Mouse (Mus musculus): ENCODE measurements around the gene St6gal1. TPM values are rescaled to one million over a fixed set of nuclear protein-coding genes. Genes with fewer than 3 reads are reported as not detected.

Gene St6gal1
- total RNA-seq, 2 experiments from 2014 or later, result 3.2 to 7.5 TPM

- ATAC-seq (replicated peaks; ENCODE audit: low FRiP score, poor library complexity, severe bottlenecking), result no peak
Measured at GRCm38 (mm10) chr16:23323915-23324314, 99.4 kb downstream of the St6gal1 start.

GRCm38 (mm10) chr16:23324867-23325650, 100.5 kb downstream of the St6gal1 start:
- ATAC-seq (replicated peaks; ENCODE audit: low FRiP score, poor library complexity, severe bottlenecking), result no peak

GRCm38 (mm10) chr16:23326664-23327063, 102.1 kb downstream of the St6gal1 start:
- ATAC-seq (replicated peaks; ENCODE audit: low FRiP score, poor library complexity, severe bottlenecking), result no peak

- ATAC-seq (replicated peaks; ENCODE audit: low FRiP score, poor library complexity, severe bottlenecking), result no peak
Measured at GRCm38 (mm10) chr16:23327266-23327665, 102.7 kb downstream of the St6gal1 start.

GRCm38 (mm10) chr16:23328201-23328600, 103.7 kb downstream of the St6gal1 start:
- no peak for ATAC-seq (replicated peaks; ENCODE audit: low FRiP score, poor library complexity, severe bottlenecking)

GRCm38 (mm10) chr16:23332136-23332535, 107.6 kb downstream of the St6gal1 start:
- ATAC-seq (replicated peaks; ENCODE audit: low FRiP score, poor library complexity, severe bottlenecking), result no peak

- no peak for ATAC-seq (replicated peaks; ENCODE audit: low FRiP score, poor library complexity, severe bottlenecking)
Measured at GRCm38 (mm10) chr16:23332686-23333085, 108.1 kb downstream of the St6gal1 start.

- ATAC-seq (replicated peaks; ENCODE audit: low FRiP score, poor library complexity, severe bottlenecking), result no peak
Measured at GRCm38 (mm10) chr16:23333875-23334551, 109.5 kb downstream of the St6gal1 start.

GRCm38 (mm10) chr16:23337317-23337716, 112.8 kb downstream of the St6gal1 start:
- no peak for ATAC-seq (replicated peaks; ENCODE audit: low FRiP score, poor library complexity, severe bottlenecking)

- ATAC-seq (replicated peaks; ENCODE audit: low FRiP score, poor library complexity, severe bottlenecking), result no peak
Measured at GRCm38 (mm10) chr16:23341254-23341653, 116.7 kb downstream of the St6gal1 start.

GRCm38 (mm10) chr16:23350802-23351201, 126.3 kb downstream of the St6gal1 start:
- no peak for ATAC-seq (replicated peaks; ENCODE audit: low FRiP score, poor library complexity, severe bottlenecking)

GRCm38 (mm10) chr16:23361031-23361430, 136.5 kb downstream of the St6gal1 start:
- ATAC-seq (replicated peaks; ENCODE audit: low FRiP score, poor library complexity, severe bottlenecking), result no peak

GRCm38 (mm10) chr16:23361434-23361970, 137.0 kb downstream of the St6gal1 start:
- ATAC-seq (replicated peaks; ENCODE audit: low FRiP score, poor library complexity, severe bottlenecking), result no peak

GRCm38 (mm10) chr16:23364328-23364990, 139.9 kb downstream of the St6gal1 start:
- no peak for ATAC-seq (replicated peaks; ENCODE audit: low FRiP score, poor library complexity, severe bottlenecking)

- ATAC-seq (replicated peaks; ENCODE audit: low FRiP score, poor library complexity, severe bottlenecking), result no peak
Measured at GRCm38 (mm10) chr16:23369124-23369523, 144.6 kb downstream of the St6gal1 start.

- no peak for ATAC-seq (replicated peaks; ENCODE audit: low FRiP score, poor library complexity, severe bottlenecking)
Measured at GRCm38 (mm10) chr16:23370724-23371123, 146.2 kb downstream of the St6gal1 start.

- ATAC-seq (replicated peaks; ENCODE audit: low FRiP score, poor library complexity, severe bottlenecking), result no peak
Measured at GRCm38 (mm10) chr16:23372340-23372739, 147.8 kb downstream of the St6gal1 start.

- ATAC-seq (replicated peaks; ENCODE audit: low FRiP score, poor library complexity, severe bottlenecking), result no peak
Measured at GRCm38 (mm10) chr16:23374068-23374467, 149.5 kb downstream of the St6gal1 start.

GRCm38 (mm10) chr16:23374938-23375337, 150.4 kb downstream of the St6gal1 start:
- ATAC-seq (replicated peaks; ENCODE audit: low FRiP score, poor library complexity, severe bottlenecking), result no peak

- no peak for ATAC-seq (replicated peaks; ENCODE audit: low FRiP score, poor library complexity, severe bottlenecking)
Measured at GRCm38 (mm10) chr16:23376189-23376588, 151.6 kb downstream of the St6gal1 start.

Data from erythroid progenitor cell, adult 5-6 weeks (primary cell).